Mouse (Mus musculus) kidney, postnatal 25 days (tissue): Measurements from ENCODE around the gene Snrnp40.
A peak's percentile ranks its signal among the peaks of the same experiment; 100 is the strongest.

Experiments used
- DNase-seq, 2 experiments: peaks; one replicate each; pipeline ENCODE4 v3.0.0; 2021; ENCODE audit warnings: mixed read lengths in 2 of 2

The Snrnp40 gene

GRCm38 (mm10) chr4:130359486-130360237 is at the start of gene Snrnp40, which contains the start of gene Zcchc17:
Snrnp40 (plus strand) TSS chr4:130360132.
Zcchc17 (minus strand) TSS chr4:130359943.
- peak; percentile 99 to 100 for DNase-seq

- DNase-seq = peak in 1 of 2 experiments; percentile 44
These were observed 47.4 kb upstream of the Snrnp40 start for GRCm38 (mm10) chr4:130312526-130312925.

- no peak for DNase-seq
These were observed 46.4 kb upstream of the Snrnp40 start for GRCm38 (mm10) chr4:130313552-130313951.

- peak; percentile 86 for DNase-seq
These were observed 44.0 kb upstream of the Snrnp40 start for GRCm38 (mm10) chr4:130315771-130316527.

- peak in 1 of 2 experiments; percentile 47 for DNase-seq
These were observed 43.2 kb upstream of the Snrnp40 start for GRCm38 (mm10) chr4:130316691-130317090.

GRCm38 (mm10) chr4:130318122-130318521 is 41.8 kb upstream of the Snrnp40 start:
- peak; percentile 38 to 73 for DNase-seq

- no peak for DNase-seq
These were observed 40.4 kb upstream of the Snrnp40 start for GRCm38 (mm10) chr4:130319564-130319963.

- no peak for DNase-seq
These were observed 38.3 kb upstream of the Snrnp40 start for GRCm38 (mm10) chr4:130321640-130322039.

GRCm38 (mm10) chr4:130322567-130322966 is 37.4 kb upstream of the Snrnp40 start:
- no peak for DNase-seq

- DNase-seq = no peak
These were observed 36.8 kb upstream of the Snrnp40 start for GRCm38 (mm10) chr4:130323165-130323564.

GRCm38 (mm10) chr4:130323607-130324006 is 36.3 kb upstream of the Snrnp40 start:
- DNase-seq = no peak

GRCm38 (mm10) chr4:130325446-130325845 is 34.5 kb upstream of the Snrnp40 start:
- DNase-seq = no peak

- DNase-seq = peak; percentile 38 to 63
These were observed 32.6 kb upstream of the Snrnp40 start for GRCm38 (mm10) chr4:130327366-130327765.

GRCm38 (mm10) chr4:130335867-130336266 is 24.1 kb upstream of the Snrnp40 start:
- DNase-seq = no peak

GRCm38 (mm10) chr4:130341691-130342090 is 18.2 kb upstream of the Snrnp40 start:
- peak in 1 of 2 experiments; percentile 38 for DNase-seq

GRCm38 (mm10) chr4:130349666-130350065 is 10.3 kb upstream of the Snrnp40 start:
- DNase-seq = no peak

GRCm38 (mm10) chr4:130350690-130351422 is 9.1 kb upstream of the Snrnp40 start:
- DNase-seq = no peak

- peak in 1 of 2 experiments; percentile 24 for DNase-seq
These were observed 7.3 kb upstream of the Snrnp40 start for GRCm38 (mm10) chr4:130352588-130352987.

GRCm38 (mm10) chr4:130357946-130358345 is 2.0 kb upstream of the Snrnp40 start:
- no peak for DNase-seq

- no peak for DNase-seq
These were observed 282 bp downstream of the Snrnp40 start for GRCm38 (mm10) chr4:130360238-130360590.

GRCm38 (mm10) chr4:130376675-130377074 is 16.7 kb downstream of the Snrnp40 start:
- peak in 1 of 2 experiments; percentile 27 for DNase-seq

- no peak for DNase-seq
These were observed 17.6 kb downstream of the Snrnp40 start for GRCm38 (mm10) chr4:130377500-130377899.

GRCm38 (mm10) chr4:130379181-130379580 is 19.2 kb downstream of the Snrnp40 start:
- DNase-seq = no peak
